Mouse (Mus musculus) kidney, adult 18-20 months (tissue): ENCODE measurements around the gene Ranbp17.

Source experiments
- DNase-seq: peaks from one replicate; pipeline ENCODE4 v3.0.0; 2021

Gene Ranbp17

DNA sequence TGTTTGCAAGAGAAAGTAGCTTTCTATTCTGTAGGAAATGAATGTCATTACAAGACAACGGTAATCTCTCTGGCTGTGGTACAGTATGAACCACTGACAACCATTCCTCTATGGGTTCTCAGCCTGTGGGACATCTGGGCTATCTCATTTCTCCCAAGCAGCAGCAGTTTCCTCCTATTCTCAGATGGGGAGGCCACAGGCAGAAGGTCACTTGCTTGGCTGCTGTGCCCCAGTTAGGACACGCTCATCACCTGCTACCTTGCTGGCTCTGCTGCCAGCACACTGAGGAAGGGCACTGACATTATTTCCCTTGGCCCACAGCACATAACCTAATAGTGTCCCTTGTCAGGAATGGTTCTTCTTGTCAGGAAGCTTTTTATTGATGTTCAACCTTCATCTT, 285.4 kb downstream of the Ranbp17 start:
- no peak for DNase-seq

DNA sequence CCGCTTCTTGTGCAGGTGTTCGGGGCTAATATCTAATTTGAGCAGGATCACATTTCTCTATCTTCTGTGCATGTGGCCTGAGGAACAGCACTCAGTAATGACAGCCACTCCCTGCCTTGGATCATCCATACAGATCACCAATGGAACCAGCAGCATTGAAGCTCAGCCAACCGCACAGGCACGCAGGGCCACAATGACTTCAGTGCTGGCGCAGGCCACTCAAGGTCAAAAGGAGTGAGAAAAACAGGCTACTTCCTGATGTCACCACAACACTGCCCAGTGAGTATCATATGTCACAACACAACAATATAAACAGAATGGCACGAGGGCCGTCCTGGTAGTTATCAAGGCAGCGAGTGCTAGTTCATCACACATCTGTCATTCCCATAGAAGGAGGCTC, 287.0 kb downstream of the Ranbp17 start:
- DNase-seq: no peak

DNA sequence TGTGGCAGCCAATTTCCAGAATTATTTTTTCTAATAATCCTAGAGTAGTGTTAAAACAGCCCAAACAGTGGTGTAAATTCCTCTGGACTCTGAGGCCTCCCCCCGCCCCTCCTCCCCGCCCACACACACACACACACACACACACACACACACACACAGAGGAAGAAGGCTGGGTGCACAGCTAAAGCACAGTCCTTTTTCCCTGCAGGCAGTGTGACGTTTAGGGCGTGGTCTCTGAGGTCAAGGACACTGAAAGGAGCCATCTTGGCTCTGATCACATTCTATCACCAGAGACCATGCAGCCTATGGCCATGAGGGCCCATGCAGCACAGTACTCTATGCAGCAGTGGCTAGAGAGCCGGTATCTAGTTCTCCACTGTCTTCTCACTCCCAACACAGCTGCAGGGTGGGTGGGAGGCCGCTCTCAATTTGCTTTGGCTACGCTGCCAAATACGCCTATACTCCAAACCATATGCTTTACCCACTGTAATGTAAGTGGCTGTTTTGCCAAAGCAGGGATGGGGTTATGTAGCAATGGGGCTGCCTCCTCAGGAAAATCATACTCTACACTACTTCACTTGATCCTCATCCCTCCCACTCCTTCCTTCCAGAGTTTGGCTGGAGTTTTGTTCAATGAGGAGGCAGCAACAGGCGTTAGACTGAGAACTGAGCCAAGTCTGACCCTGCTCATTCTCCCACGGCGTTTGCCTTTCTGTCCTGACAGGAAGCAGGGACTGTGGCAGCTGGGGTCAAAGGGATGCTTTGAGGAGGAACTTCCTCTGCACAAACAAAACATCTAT, 291.8 kb downstream of the Ranbp17 start:
- DNase-seq: no peak

DNA sequence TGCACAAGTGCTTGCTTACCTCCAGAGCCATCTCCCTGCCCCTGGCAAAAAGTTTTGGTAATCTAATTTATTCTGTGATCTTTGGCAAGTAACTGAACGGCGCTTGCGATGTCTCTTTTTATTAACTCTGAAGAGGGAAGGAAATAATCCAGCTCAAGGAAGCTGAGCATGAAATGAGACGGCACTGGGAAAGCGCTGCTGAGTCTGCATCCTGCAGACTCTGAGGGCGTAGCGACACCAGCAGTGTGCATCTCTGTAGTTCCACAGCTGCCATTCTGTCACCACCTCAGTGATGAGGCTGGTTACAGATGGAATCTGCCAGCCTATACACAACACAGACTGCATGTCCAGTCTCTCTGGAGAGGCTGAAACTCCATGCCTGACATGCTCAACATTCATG, 292.8 kb downstream of the Ranbp17 start:
- DNase-seq: no peak

DNA sequence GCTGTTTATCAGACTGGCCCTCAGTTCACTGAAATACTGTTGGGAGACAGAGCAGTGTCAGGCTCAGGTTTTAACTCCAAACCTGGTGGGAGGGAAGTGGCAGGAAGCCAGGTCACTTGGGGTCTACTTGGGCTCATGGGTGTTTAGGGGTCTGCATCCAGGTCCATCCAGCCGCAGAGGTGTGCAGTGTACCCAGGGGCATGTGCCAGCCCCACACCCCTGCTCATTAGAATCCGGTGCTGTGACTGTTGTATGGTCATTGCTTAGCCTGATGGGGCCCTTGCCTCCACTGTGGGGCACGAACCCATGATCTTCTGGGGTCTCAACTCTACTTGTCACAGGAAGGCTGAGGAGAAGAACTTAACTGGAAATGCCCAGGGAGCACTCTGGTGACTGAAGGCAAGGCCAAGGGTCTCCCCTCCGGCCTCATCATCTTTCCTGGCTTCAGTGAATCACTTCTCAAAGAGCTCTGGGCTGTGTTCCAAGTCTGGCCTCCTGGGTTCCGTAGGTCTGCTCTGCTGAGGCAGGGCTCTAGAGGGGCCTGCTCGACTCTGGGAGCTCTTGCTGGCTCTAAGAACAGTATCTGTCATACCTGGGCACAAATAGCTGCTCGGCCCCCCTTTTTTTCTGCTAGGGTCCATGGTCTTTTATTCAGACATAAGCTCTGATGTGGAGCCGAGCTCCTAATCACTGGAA, 296.0 kb downstream of the Ranbp17 start:
- DNase-seq: no peak

DNA sequence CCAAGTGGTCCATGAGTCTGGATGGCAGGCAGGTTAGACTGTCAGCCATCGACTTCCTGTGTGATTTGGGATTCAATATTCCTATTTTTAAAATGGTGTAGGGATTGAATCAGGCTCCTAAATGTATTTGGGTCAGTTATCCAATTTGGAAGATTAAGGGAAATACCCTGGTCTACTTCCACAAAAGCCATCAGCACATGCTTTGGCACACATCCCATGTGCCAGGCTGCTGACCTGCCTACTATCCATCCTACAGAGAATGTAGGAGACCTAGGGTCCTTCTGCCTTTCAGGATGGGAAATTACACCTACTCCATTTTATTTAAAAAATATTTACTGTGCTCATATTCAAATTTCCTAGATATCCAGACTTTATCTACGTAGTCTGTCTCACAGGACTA, 306.1 kb downstream of the Ranbp17 start:
- DNase-seq: no peak

DNA sequence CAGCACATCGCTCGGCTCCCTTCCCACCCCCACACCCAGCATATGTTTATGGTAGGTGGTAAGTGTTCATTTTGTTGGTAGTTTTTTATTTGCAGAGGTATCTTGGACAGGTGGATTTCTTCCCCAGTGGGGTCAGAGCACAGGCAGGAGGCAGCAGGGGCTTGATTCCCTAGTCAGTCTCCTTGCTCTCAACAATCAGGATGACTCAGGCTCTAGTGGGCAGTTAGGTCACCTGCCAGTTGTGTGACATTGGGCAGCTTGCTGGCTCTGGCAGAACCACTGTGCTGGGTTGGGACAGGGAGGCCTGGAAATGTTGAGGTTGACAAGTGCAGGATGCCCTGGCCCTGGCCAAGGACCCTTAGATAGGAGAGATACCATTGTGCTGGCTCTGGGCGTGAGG, 308.6 kb downstream of the Ranbp17 start:
- DNase-seq: no peak

DNA sequence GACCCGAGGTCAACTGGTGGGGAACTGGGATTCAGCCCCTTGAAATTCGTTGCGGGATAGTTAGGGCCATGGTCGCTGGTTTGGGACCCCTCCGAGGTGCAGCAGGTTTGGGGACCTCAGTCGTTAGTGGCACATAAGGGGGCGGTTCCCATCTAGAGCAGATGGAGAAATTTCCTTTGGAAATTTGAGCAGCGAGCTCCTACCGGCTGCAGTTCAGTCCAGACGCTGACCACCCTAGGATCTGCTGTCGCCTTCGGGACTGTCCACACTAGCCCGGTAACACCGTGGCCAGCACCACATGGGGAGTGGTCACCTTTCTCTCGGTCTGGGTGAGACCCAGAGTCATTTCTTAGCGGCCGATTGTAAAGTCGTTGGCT, 309.2 kb downstream of the Ranbp17 start:
- no peak for DNase-seq

DNA sequence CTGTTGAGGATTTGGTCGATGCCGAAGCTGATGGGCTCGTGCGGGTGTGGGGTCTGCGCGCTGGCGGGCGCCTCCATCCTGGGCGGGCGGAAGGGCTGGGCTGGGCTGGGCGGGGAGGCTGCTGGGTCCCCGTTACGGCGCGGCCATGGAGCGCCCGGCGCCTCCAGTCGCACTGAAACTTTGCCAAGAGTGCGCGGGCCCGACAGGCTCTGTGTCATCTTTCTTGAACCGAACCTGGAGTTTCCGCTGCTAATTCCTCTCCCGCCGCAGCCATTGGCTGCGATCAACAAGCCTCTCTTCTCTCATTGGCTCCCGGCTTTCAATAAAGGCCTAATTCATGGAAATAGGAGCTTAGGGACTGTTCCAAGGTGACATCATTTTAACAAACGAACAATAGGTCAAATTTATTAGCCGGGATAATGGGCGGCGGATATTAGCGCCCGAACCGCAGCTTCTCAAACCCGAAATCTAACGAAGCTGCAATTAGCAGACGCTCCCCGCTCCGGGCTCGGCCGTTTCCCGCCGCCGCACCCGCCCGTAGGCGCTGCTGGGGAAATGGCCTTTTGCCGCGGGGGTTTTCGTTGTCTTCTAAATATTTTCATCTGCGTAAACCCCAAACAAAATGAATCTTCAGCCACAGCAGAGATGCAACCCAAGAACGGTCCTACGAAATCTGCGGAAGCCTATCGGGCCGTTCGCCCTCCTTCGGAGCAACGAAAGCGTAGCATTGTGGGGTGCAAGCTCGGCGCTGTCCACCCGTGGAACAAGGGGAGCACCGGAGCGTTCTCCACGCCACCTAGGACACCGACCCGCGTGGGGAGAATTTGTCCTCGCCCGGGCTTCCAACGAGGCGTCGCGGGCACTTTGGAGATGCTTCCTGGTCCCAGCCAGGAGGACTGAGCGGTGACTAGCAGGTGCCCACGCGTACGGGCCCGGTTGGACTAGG, 309.9 kb downstream of the Ranbp17 start, which contains the start of gene Tlx3:
TSS of gene Tlx3 (minus strand) at position 207 of the 946 bp plus-strand sequence.
- DNase-seq: peak; percentile 27

DNA sequence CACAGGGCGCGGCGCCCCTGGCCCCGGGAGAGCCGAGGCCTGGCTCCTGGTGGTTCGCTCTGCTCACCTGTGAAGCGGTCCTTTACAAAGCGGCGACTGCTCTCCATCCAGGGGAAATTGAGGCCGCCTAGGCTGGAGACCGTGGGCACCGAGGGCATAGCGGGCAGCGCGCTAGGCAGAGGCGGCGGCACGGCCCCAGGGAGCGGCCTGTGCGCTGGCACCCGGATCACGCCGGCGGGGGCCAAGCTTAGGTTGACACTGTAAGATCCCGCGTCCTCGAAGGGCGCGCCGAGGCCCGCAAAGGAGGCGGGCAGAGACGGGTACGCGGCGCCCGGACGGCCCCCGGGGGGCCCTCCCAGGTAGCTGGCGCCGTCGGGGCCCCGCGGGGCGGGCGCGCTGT, 310.6 kb downstream of the Ranbp17 start:
- DNase-seq: no peak

DNA sequence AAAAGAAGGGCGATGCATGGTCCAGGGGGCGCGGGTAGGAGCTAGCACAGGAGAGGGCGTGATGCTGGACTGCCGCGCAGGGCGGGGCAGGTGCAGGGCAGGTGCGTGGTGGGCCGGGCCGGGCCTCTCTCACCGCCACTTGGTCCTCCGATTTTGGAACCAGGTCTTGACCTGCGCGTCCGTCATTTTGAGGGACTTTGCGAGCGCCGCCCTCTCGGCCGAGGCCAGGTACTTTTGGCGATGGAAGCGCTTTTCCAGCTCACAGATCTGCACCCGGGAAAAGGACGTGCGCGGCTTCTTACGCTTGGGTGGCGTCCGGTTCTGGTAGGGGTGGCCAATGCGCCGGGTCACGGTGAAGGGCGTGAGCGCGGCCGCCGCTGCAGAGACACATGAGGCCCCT, 311.2 kb downstream of the Ranbp17 start:
- peak; percentile 11 for DNase-seq

DNA sequence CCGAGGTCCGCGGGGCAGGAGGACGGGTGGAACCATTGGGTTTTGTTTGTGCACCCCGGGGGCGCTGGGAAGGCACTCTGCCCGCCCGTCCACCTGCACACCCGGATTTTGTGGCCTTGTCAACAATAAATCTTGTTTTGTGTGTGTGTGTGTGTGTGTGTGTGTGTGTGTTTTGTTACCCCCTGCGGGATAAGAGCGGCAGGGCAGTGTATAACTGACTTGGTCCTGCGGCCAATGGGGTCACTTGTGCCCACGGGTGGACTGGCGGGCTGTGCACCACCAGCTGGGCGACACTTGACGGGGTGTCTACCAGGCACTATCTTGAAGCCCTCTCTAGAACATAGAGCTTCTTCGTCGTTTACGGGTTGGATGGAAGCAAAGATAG, 311.9 kb downstream of the Ranbp17 start:
- DNase-seq: no peak

DNA sequence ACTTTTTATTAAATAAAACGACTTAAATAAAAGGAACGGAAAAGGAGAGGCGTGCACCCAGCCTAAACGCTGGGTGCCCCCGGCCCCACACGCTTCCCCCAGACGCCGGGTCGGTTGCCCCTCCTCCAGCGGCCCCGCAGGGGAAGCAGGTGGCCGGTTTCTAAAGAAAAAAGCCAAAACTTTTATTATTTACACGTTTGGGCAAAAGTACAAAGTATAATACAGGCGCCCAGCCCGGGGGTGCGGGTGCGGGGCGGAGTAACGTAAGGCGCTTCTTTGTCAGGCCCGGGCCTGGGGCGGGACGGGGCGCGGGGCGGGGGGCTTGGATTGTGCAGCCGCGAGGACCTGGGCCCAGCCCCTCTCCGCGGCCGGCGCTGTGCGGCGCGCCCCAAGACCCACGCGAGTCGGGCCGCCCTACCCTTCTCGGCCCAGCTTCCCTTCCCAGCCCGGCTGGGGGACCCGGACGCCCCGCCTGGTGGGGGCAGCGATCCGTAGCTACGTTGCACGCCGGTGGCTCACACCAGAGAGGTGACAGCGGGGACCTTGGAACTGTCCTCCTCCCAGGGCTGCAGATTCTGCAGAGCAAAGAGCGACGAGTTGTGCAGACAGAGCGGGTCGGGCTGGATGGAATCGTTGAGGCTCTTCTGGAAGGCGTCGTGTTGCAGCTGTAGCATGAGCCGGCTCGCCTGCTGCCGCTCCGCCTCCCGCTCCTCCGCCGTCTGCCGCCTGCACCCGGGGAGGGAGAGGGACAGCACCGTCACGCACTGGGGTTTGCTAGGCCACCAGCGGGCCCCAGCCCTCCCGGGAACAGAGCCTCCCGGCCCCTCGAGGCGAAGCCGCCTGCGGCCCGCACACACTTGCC, 312.6 kb downstream of the Ranbp17 start:
- DNase-seq: peak; percentile 29

DNA sequence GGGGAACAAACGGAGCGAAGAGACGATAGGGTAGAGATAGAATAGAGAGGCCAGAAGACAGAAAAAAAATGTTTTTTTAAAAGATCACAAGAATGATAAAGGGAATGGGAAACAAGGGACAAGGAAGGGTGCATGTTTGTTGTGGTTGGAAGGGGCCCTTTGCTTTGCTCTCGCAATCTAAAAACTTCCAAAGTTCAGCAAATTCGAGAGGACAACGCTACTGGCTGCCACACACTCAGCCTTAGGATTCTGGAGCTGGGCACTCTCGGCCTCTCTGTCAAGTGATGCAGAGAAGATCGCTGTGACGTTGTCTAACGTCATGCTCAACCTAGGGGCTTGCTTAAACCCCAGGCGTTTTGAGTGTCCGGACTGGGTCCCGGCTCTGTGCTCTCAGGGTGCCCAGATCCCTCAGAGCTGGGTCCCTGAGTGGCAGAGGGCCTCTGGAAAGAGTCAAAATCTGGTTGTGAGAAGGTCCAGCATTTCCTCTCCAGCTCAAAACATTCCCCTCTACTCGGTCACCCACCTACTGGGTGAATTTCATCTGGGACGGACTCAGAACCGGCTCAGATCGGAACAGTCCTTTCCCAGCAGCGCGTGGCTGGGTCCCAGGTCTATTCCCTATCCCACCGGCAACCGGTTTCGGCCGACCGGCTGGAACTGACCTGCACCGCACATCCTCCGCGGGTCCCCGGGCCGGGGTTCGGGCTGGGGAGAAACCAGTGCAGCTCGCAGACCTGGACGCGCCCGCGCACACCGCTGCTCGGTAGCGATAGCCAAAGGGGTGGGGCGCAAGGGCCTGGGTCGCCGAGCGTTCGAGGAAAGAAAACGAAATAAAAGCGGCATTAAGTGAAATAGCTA, 313.4 kb downstream of the Ranbp17 start:
- peak; percentile 32 for DNase-seq

DNA sequence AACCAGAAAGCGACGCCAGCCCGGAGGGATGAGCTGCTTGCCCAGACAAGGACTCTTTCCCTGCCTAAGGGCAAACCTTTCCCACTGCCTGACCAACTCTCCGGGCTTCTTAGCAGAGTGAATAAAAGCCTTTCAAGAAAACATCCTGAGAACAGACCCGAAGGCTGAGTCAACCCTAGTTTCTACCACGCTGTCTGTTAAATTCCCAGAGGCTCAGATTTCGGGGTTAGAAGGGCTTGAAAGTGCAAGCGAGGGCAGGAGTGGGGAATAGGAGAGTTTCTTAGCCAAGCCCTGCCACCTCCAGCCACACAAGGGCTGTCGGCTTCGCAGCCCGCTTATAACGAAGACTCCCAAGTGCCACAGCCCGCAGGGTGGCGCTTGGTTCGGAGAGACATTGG, 314.4 kb downstream of the Ranbp17 start:
- DNase-seq: peak; percentile 11

DNA sequence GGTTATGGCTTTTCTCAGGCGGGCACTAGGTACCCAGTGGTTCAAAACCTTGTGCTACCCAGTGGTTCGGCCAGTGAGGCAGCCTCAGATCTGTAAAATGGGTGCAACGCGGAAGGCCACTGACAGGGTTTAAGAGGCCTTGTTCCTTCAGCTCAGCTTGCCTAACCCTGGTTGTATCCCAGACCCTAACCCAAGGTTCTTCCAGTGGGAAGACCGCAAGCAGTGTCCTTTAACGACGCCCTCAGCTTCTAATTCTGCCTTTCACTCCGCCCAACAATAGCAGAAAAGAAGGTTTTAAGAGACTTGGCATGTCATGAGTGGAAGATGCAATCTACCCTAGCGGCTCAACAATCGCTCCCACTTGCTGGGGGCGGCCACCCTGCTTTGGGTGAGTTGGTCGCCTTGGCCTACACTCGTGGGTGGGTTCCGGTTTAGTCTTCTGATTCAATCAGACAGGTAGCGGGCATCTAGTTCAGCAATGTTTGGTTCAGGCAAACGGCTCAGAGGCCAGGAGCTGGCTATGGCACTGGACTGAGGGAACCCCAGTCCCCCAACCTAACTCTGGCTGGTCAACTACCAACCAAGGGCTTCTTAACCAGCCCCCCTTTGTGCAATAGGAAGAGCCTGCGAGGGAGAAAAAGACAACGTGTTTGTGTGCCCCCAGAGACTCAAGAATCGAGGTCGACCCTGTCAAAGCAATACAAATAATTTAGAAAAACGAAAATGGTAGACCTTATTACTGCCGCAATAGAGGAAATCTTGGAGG, 315.0 kb downstream of the Ranbp17 start:
- DNase-seq: no peak

DNA sequence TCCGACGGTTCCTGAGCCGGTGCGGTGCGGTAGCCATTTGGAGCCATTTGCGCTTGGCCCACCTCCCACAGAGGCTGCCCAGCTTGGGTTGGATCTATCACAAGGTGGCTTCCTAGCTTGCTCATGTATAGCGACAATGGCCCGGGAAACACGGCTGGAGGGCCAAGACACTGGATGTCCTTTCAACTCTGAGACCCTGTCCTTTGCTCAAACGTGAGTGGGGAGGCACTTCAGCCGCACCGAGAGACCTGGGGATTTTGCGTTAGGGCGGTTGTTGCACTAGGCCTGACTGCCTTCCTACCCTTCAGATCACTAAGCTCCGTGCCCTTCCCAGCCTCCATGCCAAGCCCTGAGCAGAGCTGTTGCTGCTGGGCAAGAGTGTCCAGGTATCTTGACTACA, 315.9 kb downstream of the Ranbp17 start:
- no peak for DNase-seq

DNA sequence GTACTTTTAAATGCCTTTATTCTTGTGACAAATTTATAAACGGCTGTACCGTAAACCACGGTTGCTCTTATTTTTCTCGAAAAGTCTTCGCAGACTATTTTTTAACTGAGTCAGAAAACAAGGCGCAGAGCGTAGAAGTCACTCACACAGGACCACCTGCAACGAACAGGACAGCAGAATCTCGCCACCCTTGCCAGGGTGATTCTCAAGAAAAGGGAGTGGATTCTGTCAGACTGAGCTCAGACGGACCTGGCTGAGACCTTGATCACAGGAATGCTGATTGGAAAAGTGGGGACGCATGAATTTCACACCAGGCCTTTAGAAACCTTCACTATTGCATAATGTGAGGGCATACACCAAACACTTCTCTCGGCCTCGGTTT, 316.4 kb downstream of the Ranbp17 start:
- no peak for DNase-seq

DNA sequence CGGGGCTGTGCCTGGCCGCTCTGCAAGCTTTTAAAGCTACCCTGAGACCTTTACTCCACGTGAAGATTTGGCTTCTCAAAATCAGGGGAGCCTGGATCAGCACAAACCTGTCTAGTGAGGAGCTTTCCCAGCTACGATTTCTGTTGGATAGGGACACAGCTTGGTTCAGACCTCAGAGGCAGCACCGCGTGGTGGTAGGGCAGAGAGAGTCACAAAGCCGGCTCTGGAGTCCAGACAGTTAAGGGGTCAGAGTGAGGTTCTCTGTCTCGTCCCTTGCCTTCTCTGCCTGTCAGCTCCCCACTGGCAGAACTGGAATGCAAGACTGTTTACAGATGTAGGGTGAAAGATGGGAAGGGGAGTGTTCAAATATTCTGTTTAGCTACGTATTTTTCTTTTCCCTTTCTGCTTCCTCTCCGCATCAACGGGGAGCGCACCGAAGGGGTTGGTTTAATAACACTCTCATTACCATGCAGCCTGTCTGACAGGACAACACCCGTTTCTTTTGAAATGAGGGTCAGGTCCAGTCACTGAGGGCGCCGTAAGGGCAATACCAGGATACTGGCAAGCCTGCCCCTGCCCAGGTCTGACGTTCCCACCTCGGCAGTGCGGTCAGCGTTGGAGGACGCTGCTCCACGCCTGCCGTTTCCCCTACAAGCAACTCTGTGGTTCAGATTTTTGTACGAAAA, 317.0 kb downstream of the Ranbp17 start:
- no peak for DNase-seq
